Mouse (Mus musculus): ENCODE results near the gene Guca2b. TPM values are rescaled to one million over a fixed set of nuclear protein-coding genes. Genes with fewer than 3 reads are reported as not detected.
"Not testable (repeated sequence)": the region's sequence is repeated elsewhere in the genome, so short reads cannot be mapped to it uniquely, and the experiment has no call there.

Gene Guca2b
- polyA plus RNA-seq, 1 experiment from 2014 or later = not detected

- H3K4me1 ChIP-seq (replicated peaks) = no peaks in the 10 kb centered on the region
- WGBS = 91% methylated on average over 4 of the region's 4 CpGs
- H3K4me2 ChIP-seq = no peak overlapping the region
- no peaks in the 10 kb centered on the region for H3K27me3 ChIP-seq
- H3K4me3 ChIP-seq = no peak overlapping the region
- no peak for ATAC-seq (ENCODE audit: low FRiP score)
- H3K27ac ChIP-seq = no peak overlapping the region
- no peaks in the 10 kb centered on the region for H3K36me3 ChIP-seq
- H3K9me3 ChIP-seq = no peaks in the 10 kb centered on the region
- H3K9ac ChIP-seq = no peak overlapping the region
These were observed 16.1 kb downstream of the Guca2b start for GRCm38 (mm10) chr4:119642666-119643065.

- Histone ChIP-seq H3K4me2 (no peak overlapping the region), H3K4me3 (no peak overlapping the region), H3K9ac (no peak overlapping the region), H3K27ac (no peak overlapping the region), H3K9me3 (no peaks in the 10 kb centered on the region), H3K4me1 (replicated peaks) (peaks cover 16% of the 10 kb centered on the region), H3K36me3 (no peaks in the 10 kb centered on the region), H3K27me3 (no peaks in the 10 kb centered on the region)
- WGBS = 62% methylated on average over 11 of the region's 11 CpGs
- no peak for ATAC-seq (ENCODE audit: low FRiP score)
These were observed 20.1 kb downstream of the Guca2b start for GRCm38 (mm10) chr4:119638656-119639055.

- Histone ChIP-seq H3K27me3 (no peaks in the 10 kb centered on the region), H3K9me3 (no peaks in the 10 kb centered on the region), H3K27ac (no peak overlapping the region), H3K4me3 (no peak overlapping the region), H3K4me2 (no peak overlapping the region), H3K36me3 (no peaks in the 10 kb centered on the region), H3K9ac (no peak overlapping the region), H3K4me1 (replicated peaks) (peaks cover 24% of the 10 kb centered on the region)
- WGBS = 84% methylated on average over 6 of the region's 6 CpGs
- no peak for ATAC-seq (ENCODE audit: low FRiP score)
These were observed 20.8 kb downstream of the Guca2b start for GRCm38 (mm10) chr4:119637946-119638345.

GRCm38 (mm10) chr4:119637176-119637845, 21.4 kb downstream of the Guca2b start, which contains the start of gene Guca2a:
TSS of gene Guca2a (plus strand) at chr4:119637704.
- ATAC-seq (ENCODE audit: low FRiP score) = no peak
- peaks cover 30% of the 10 kb centered on the region for H3K4me1 ChIP-seq (replicated peaks)
- no peaks in the 10 kb centered on the region for H3K27me3 ChIP-seq
- H3K4me2 ChIP-seq = no peak within 1 kb of the TSS
- H3K9ac ChIP-seq = no peak within 1 kb of the TSS
- no peaks in the 10 kb centered on the region for H3K9me3 ChIP-seq
- H3K36me3 ChIP-seq = no peaks in the 10 kb centered on the region
- 71% methylated on average over 4 of the region's 4 CpGs for WGBS
- H3K4me3 ChIP-seq = no peak within 1 kb of the TSS
- H3K27ac ChIP-seq = no peak within 1 kb of the TSS

- ATAC-seq (ENCODE audit: low FRiP score) = no peak
These were observed 22.0 kb downstream of the Guca2b start for GRCm38 (mm10) chr4:119636731-119637130.

GRCm38 (mm10) chr4:119635686-119636085, 23.1 kb downstream of the Guca2b start:
- Histone ChIP-seq H3K4me3 (no peak overlapping the region), H3K36me3 (peaks cover under 1% of the 10 kb centered on the region; the same call in 1 of the 2 replicates), H3K27ac (no peak overlapping the region), H3K27me3 (no peaks in the 10 kb centered on the region), H3K9ac (no peak overlapping the region), H3K4me1 (replicated peaks) (peaks cover 42% of the 10 kb centered on the region), H3K9me3 (no peaks in the 10 kb centered on the region), H3K4me2 (no peak overlapping the region)
- 81% methylated on average over 8 of the region's 8 CpGs for WGBS
- no peak for ATAC-seq (ENCODE audit: low FRiP score)

More at GRCm38 (mm10) chr4:119636731-119637130, 22.0 kb downstream of the Guca2b start:
- Histone ChIP-seq H3K9ac (no peak overlapping the region), H3K4me1 (replicated peaks) (peaks cover 34% of the 10 kb centered on the region), H3K27ac (no peak overlapping the region), H3K27me3 (no peaks in the 10 kb centered on the region), H3K36me3 (no peaks in the 10 kb centered on the region), H3K9me3 (no peaks in the 10 kb centered on the region), H3K4me2 (no peak overlapping the region), H3K4me3 (no peak overlapping the region)
- 86% methylated on average over 7 of the region's 7 CpGs for WGBS

- no peak overlapping the region for H3K4me2 ChIP-seq
- H3K27me3 ChIP-seq = no peaks in the 10 kb centered on the region
- no peak overlapping the region for H3K9ac ChIP-seq
- WGBS = 70% methylated on average over 6 of the region's 6 CpGs
- H3K27ac ChIP-seq = no peak overlapping the region
- no peak for ATAC-seq (ENCODE audit: low FRiP score)
- peaks cover 6% of the 10 kb centered on the region; the same call in 1 of the 2 replicates for H3K36me3 ChIP-seq
- no peaks in the 10 kb centered on the region for H3K9me3 ChIP-seq
- no peak overlapping the region for H3K4me3 ChIP-seq
- peaks cover 44% of the 10 kb centered on the region for H3K4me1 ChIP-seq (replicated peaks)
These were observed 23.7 kb downstream of the Guca2b start for GRCm38 (mm10) chr4:119634908-119635660.

- Histone ChIP-seq H3K9ac (no peak overlapping the region), H3K4me3 (no peak overlapping the region), H3K9me3 (no peaks in the 10 kb centered on the region), H3K36me3 (peaks cover 16% of the 10 kb centered on the region), H3K27ac (peak overlapping the region; percentile 42), H3K27me3 (no peaks in the 10 kb centered on the region), H3K4me2 (no peak overlapping the region), H3K4me1 (replicated peaks) (peaks cover 44% of the 10 kb centered on the region)
- no peak for ATAC-seq (ENCODE audit: low FRiP score)
- WGBS = 85% methylated on average over 3 of the region's 3 CpGs
These were observed 24.8 kb downstream of the Guca2b start for GRCm38 (mm10) chr4:119633948-119634347.

GRCm38 (mm10) chr4:119633342-119633741, 25.4 kb downstream of the Guca2b start:
- Histone ChIP-seq H3K4me3 (no peak overlapping the region), H3K9ac (no peak overlapping the region), H3K27ac (peak overlapping the region; percentile 31), H3K4me2 (no peak overlapping the region), H3K4me1 (replicated peaks) (peaks cover 44% of the 10 kb centered on the region), H3K27me3 (no peaks in the 10 kb centered on the region), H3K36me3 (peaks cover 17% of the 10 kb centered on the region), H3K9me3 (no peaks in the 10 kb centered on the region)
- ATAC-seq (ENCODE audit: low FRiP score) = peak; percentile 34
- WGBS = 33% methylated on average over 7 of the region's 7 CpGs

GRCm38 (mm10) chr4:119632721-119633120, 26.0 kb downstream of the Guca2b start:
- Histone ChIP-seq H3K9ac (no peak overlapping the region), H3K27ac (peak overlapping the region; percentile 31), H3K4me1 (replicated peaks) (peaks cover 44% of the 10 kb centered on the region), H3K36me3 (peaks cover 17% of the 10 kb centered on the region), H3K4me3 (no peak overlapping the region), H3K9me3 (no peaks in the 10 kb centered on the region), H3K4me2 (no peak overlapping the region), H3K27me3 (no peaks in the 10 kb centered on the region)
- ATAC-seq (ENCODE audit: low FRiP score) = no peak
- WGBS = 65% methylated on average over 7 of the region's 7 CpGs

GRCm38 (mm10) chr4:119631115-119631919, 27.4 kb downstream of the Guca2b start:
- peak; percentile 50 for ATAC-seq (ENCODE audit: low FRiP score)
- H3K27ac ChIP-seq = no peak overlapping the region; the same call in 1 of the 2 replicates
- peaks cover 48% of the 10 kb centered on the region for H3K4me1 ChIP-seq (replicated peaks)
- no peaks in the 10 kb centered on the region for H3K27me3 ChIP-seq
- 74% methylated on average over 11 of the region's 11 CpGs for WGBS
- H3K4me3 ChIP-seq = no peak overlapping the region
- no peak overlapping the region for H3K9ac ChIP-seq
- no peak overlapping the region for H3K4me2 ChIP-seq
- peaks cover 23% of the 10 kb centered on the region for H3K36me3 ChIP-seq
- H3K9me3 ChIP-seq = no peaks in the 10 kb centered on the region

GRCm38 (mm10) chr4:119628363-119628762, 30.4 kb downstream of the Guca2b start:
- ATAC-seq (ENCODE audit: low FRiP score); H3K27me3 ChIP-seq; H3K27ac ChIP-seq; H3K9me3 ChIP-seq; H3K4me2 ChIP-seq; H3K4me3 ChIP-seq; H3K9ac ChIP-seq: not testable (repeated sequence)
- Histone ChIP-seq H3K4me1 (replicated peaks) (peaks cover 31% of the 10 kb centered on the region), H3K36me3 (peaks cover 46% of the 10 kb centered on the region)
- 83% methylated on average over 4 of the region's 4 CpGs for WGBS

Data from hindbrain, embryonic 13.5 days (tissue).